Mouse (Mus musculus): ENCODE data around the gene Rhno1. TPM values are rescaled to one million over a fixed set of nuclear protein-coding genes. Genes with fewer than 3 reads are reported as not detected.
A peak's percentile ranks its signal among the peaks of the same experiment; 100 is the strongest.
"Not testable (repeated sequence)": the region's sequence is repeated elsewhere in the genome, so short reads cannot be mapped to it uniquely, and the experiment has no call there.

The Rhno1 gene
- polyA plus RNA-seq, 1 experiment from 2014 or later, result 138 TPM

DNA sequence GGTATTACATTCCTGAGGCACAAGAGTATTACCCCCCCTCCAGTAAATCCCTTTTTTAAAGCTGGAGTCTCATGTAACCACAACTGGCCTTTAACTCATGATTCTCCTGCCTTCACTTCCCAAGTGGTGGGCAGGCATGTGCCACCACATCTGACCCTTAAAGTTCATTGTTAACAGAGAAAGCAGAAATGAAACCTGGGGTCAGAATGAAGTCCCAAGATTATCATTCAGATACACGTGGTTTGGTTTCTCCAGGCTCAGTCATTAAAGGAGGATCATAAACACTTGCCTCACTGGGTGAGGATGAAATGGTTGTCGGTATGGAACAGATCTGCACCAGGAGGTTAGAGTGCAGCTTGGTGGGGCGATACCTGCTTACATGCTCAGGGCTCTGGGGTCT is 18.5 kb upstream of the Rhno1 start:
- Histone ChIP-seq H3K9me3 (replicated peaks) (no peaks in the 10 kb centered on the region), H3K4me1 (no peaks in the 10 kb centered on the region), H3K4me3 (no peak overlapping the region), H3K9ac (no peak overlapping the region), H3K27ac (no peak overlapping the region), H3K27me3 (no peaks in the 10 kb centered on the region), H3K4me2 (replicated peaks) (no peak overlapping the region), H3K36me3 (0 out of 2 replicates have a peak, but pooled peaks cover 6% of the 10 kb centered on the region)
- 84% methylated on average over 3 of the region's 3 CpGs for WGBS
- ATAC-seq (ENCODE audit: low FRiP score), result no peak

DNA sequence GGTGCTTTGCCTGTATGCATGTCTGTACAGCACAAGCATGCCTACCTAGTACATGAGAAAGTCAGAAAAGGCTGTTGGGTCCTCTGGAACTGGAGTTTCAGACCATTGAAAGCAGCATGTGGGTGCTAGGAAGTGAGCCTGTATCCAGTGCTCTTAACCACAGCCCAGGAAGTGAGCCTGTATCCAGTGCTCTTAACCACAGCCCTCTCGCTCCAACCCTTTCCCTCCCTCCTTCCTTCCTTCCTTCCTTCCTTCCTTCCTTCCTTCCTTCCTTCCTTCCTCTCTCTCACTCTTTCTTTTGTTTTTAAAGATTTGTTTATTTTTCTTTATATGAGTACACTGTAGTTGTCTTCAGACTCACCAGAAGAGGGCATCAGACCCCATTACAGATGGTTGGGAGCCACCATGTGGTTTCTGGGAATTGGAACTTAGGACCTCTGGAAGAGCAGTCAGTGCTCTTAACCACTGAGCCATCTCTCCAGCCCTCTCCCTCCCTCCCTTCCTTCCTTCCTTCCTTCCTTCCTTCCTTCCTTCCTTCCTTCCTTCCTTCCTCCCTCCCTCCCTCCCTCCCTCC is 18.0 kb upstream of the Rhno1 start:
- 86% methylated on average over 1 of the region's 1 CpGs for WGBS
- not testable (repeated sequence) for H3K27ac ChIP-seq; ATAC-seq (ENCODE audit: low FRiP score); H3K4me1 ChIP-seq; H3K4me3 ChIP-seq; H3K9ac ChIP-seq; H3K27me3 ChIP-seq; H3K36me3 ChIP-seq; H3K9me3 ChIP-seq (replicated peaks); H3K4me2 ChIP-seq (replicated peaks)

DNA sequence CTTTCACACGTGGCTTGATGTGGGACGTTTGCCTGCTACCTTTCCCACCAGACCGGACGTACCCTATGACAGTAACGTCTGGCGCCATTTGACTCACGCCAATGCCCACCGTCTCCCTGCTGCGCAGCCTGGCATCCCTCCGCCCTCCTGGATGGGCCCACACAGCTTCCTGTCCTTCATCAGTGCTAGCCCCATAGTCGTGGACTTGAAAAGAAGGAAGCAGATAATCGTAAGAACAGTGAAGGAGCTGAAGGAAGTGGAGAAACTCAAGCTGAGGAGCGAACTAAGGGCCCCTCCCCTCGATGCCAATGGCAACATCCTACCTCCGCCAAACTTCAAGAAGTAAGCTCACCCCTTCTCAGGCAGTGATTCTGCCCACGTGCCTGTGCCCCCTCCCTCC is 16.9 kb upstream of the Rhno1 start:
- Histone ChIP-seq H3K27ac (no peak overlapping the region), H3K4me3 (no peak overlapping the region), H3K4me2 (replicated peaks) (no peak overlapping the region), H3K27me3 (no peaks in the 10 kb centered on the region), H3K36me3 (0 out of 2 replicates have a peak, but pooled peaks cover 6% of the 10 kb centered on the region), H3K9ac (no peak overlapping the region), H3K9me3 (replicated peaks) (no peaks in the 10 kb centered on the region), H3K4me1 (peaks cover 7% of the 10 kb centered on the region)
- no peak for ATAC-seq (ENCODE audit: low FRiP score)
- 82% methylated on average over 16 of the region's 16 CpGs for WGBS

GRCm38 (mm10) chr6:128376371-128377085 is 13.8 kb upstream of the Rhno1 start:
- WGBS, result 91% methylated on average over 17 of the region's 17 CpGs

DNA sequence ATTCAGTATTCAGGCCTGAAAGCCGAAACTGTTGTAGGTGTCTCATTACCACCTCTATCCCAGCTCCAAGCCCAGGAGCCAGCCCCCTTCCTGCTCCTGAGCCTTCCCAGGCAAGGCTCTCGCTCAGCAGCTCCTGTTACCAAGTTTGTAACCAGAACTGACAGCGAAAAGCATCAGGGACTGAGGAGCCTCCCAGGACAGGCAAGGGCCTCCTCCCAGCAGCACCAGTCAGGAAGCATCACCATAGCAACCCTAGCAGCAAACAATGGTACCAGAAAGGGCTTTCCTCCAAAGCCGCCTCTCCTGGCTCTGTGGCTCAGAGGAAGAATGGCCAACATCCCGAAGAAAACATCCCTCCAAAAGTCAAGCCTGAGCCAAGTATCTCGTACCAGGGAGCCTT is 12.5 kb upstream of the Rhno1 start, which contains the start of the genes Tex52 and Gm44596:
Gene Tex52 (plus strand): TSS at position 265 of the 400 bp plus-strand sequence.
Gene Gm44596 (plus strand): TSS at position 312 of the 400 bp plus-strand sequence.
- H3K27me3 ChIP-seq, result no peaks in the 10 kb centered on the region
- H3K4me2 ChIP-seq (replicated peaks), result no peak within 1 kb of the TSS
- H3K36me3 ChIP-seq, result peaks cover 43% of the 10 kb centered on the region
- 15% methylated on average over 6 of the region's 6 CpGs for WGBS
- H3K27ac ChIP-seq, result peak within 1 kb of the TSS; percentile 70
- no peak within 1 kb of the TSS for H3K4me3 ChIP-seq
- ATAC-seq (ENCODE audit: low FRiP score), result peak; percentile 77
- no peaks in the 10 kb centered on the region for H3K9me3 ChIP-seq (replicated peaks)
- peaks cover 10% of the 10 kb centered on the region for H3K4me1 ChIP-seq
- H3K9ac ChIP-seq, result 0 out of 2 replicates have a peak within 1 kb of the TSS, but pooled peaks have one; percentile 13

More at GRCm38 (mm10) chr6:128376371-128377085, 13.8 kb upstream of the Rhno1 start:
- no peak for ATAC-seq (ENCODE audit: low FRiP score)
- Histone ChIP-seq H3K4me1 (peaks cover 10% of the 10 kb centered on the region), H3K4me2 (replicated peaks) (no peak overlapping the region), H3K36me3 (peaks cover 30% of the 10 kb centered on the region), H3K4me3 (no peak overlapping the region), H3K9me3 (replicated peaks) (no peaks in the 10 kb centered on the region), H3K27ac (no peak overlapping the region), H3K27me3 (no peaks in the 10 kb centered on the region), H3K9ac (no peak overlapping the region)

DNA sequence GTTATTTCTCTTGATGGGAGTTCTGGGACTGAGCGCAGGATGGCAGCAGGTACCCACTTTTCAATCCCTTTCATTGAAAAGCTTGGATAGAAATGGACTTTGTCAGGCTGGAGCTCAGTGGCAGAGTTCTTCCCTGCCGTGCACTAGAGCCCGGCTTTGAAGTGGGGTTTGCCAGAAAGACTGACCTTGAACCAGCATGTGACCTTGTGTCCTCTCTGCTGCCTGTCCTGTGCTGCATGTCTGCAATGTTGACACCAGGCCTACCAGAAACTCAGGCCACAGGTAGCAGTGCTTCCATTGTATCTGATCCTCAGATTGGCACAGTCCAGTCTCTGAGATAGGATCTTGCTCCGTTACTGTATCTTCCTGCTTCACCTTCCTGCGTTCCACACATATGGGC is 7.3 kb upstream of the Rhno1 start:
- ATAC-seq (ENCODE audit: low FRiP score), result no peak
- 92% methylated on average over 5 of the region's 5 CpGs for WGBS
- Histone ChIP-seq H3K9ac (no peak overlapping the region), H3K4me3 (no peak overlapping the region), H3K27ac (no peak overlapping the region), H3K36me3 (peaks cover 78% of the 10 kb centered on the region), H3K27me3 (no peaks in the 10 kb centered on the region), H3K4me1 (peaks cover 7% of the 10 kb centered on the region), H3K9me3 (replicated peaks) (no peaks in the 10 kb centered on the region), H3K4me2 (replicated peaks) (no peak overlapping the region)

DNA sequence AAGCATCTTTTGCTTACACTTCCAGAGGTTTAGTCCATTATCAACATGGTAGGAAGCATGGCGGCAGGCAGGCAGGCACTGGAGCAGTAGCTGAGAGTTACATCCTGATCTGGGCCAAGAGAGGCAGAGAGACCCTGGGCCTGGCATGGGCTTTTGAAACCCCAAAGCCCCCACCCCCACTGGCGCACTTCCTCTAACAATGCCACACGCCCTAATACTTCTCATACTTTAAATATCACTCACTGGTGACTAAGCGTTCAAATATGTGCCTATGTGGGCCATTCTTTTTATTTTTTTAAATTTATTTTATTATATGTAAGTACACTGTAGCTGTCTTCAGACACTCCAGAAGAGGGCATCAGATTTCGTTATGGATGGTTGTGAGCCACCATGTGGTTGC is 3.8 kb upstream of the Rhno1 start:
- H3K27me3 ChIP-seq, result no peaks in the 10 kb centered on the region
- no peak overlapping the region for H3K9ac ChIP-seq
- H3K4me3 ChIP-seq, result no peak overlapping the region
- no peak overlapping the region for H3K4me2 ChIP-seq (replicated peaks)
- peaks cover 53% of the 10 kb centered on the region for H3K36me3 ChIP-seq
- no peak for ATAC-seq (ENCODE audit: low FRiP score)
- H3K9me3 ChIP-seq (replicated peaks), result no peaks in the 10 kb centered on the region
- peaks cover 13% of the 10 kb centered on the region for H3K4me1 ChIP-seq
- 89% methylated on average over 5 of the region's 5 CpGs for WGBS
- no peak overlapping the region for H3K27ac ChIP-seq

DNA sequence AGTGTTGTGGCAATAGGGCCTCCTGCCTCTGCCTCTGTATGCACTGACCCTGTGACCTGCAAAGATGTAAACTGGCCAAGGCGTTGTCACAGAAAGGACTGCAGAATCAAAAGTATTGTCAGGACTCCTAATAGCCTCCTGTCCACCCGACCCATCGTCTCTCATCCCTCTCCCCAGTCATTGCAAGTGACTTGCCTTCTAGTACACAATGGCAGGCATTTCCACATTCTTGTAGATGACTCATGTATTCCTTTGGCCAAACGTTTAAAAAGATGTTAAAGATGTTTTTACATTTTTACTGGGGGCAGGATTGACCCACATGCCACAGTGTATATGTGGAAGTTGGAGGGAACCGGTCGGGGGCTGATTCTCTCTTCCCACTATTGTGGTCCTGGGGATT is 2.0 kb upstream of the Rhno1 start:
- no peak for ATAC-seq (ENCODE audit: low FRiP score)
- no peak overlapping the region for H3K27ac ChIP-seq
- peaks cover 27% of the 10 kb centered on the region for H3K4me1 ChIP-seq
- WGBS, result 73% methylated on average over 6 of the region's 6 CpGs
- no peak overlapping the region for H3K9ac ChIP-seq
- peaks cover 36% of the 10 kb centered on the region for H3K36me3 ChIP-seq
- no peak overlapping the region for H3K4me3 ChIP-seq
- H3K9me3 ChIP-seq (replicated peaks), result no peaks in the 10 kb centered on the region
- H3K4me2 ChIP-seq (replicated peaks), result no peak overlapping the region
- H3K27me3 ChIP-seq, result no peaks in the 10 kb centered on the region

DNA sequence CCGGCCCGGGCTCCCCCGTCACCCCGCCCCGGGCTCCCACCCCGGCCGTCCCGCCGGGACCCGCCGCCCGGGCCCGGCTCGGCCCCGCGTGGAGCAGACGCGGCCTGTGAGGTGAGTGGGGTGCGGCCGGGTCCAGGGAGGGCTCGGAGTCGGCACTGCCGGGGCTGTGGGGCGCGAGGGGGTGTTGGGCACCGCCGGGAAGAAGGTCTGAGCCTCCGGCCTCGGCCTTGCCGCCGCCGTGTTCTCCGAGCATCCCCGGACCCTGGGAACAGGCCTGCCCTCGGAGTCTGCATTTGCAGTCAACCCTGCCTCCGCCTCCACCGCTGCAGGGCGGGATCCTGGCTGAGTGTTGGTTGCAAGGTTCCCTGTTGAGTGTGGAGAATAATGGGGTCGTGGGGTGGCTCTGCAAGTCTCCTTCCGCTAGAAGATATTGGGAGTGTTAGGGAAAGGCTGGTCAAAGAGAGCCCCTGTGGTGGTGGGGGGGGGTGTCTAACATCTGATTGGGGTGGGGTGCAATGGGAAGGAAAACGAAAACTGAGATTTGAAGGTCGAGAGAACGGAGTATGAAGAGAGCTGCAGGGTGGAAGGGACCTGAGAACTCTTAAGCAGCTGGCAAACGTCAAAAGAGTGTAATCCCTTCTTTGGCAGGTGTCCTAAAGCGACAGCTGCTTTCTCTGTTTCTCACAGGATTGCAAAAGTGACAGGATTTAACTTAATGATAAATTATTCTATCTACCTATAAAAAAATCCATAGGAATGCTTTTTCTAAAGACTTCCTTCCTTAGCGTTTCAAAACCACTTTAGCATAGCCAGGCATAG is 505 bp upstream of the Rhno1 start:
- Histone ChIP-seq H3K9ac (peak overlapping the region; percentile 91), H3K36me3 (peaks cover 29% of the 10 kb centered on the region), H3K27ac (peak overlapping the region; percentile 93), H3K9me3 (replicated peaks) (no peaks in the 10 kb centered on the region), H3K4me1 (peaks cover 27% of the 10 kb centered on the region), H3K4me2 (replicated peaks) (peak overlapping the region; percentile 95), H3K4me3 (peak overlapping the region; percentile 89), H3K27me3 (no peaks in the 10 kb centered on the region)
- WGBS, result 1% methylated on average over 46 of the region's 46 CpGs
- ATAC-seq (ENCODE audit: low FRiP score), result no peak; the same call in none of the 2 replicates

DNA sequence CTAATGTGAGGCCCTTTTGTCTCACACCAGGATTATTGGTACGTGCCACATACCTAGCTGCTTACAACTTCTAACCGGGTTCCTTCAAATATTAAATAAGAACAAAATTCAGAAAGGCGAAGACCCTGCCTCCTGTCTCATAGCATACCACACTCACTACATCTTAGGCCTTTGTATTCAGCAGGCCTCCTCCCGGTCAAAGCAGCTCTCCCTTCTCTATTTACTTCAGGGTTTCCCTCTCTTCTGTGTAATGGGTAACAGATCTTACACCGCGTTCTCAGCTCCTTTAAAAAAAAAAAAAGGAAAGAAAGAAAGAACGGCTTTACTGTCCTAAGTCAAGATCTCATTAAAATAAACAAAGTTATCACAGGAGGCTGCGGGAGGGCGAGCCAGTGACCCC is 810 bp downstream of the Rhno1 start:
- H3K4me1 ChIP-seq, result peaks cover 27% of the 10 kb centered on the region
- no peak for ATAC-seq (ENCODE audit: low FRiP score)
- 21% methylated on average over 9 of the region's 9 CpGs for WGBS
- peak overlapping the region; percentile 95 for H3K4me2 ChIP-seq (replicated peaks)
- peaks cover 32% of the 10 kb centered on the region for H3K36me3 ChIP-seq
- no peaks in the 10 kb centered on the region for H3K9me3 ChIP-seq (replicated peaks)
- H3K9ac ChIP-seq, result peak overlapping the region; percentile 91
- H3K27me3 ChIP-seq, result no peaks in the 10 kb centered on the region
- peak overlapping the region; percentile 89 for H3K4me3 ChIP-seq
- H3K27ac ChIP-seq, result peak overlapping the region; percentile 93

DNA sequence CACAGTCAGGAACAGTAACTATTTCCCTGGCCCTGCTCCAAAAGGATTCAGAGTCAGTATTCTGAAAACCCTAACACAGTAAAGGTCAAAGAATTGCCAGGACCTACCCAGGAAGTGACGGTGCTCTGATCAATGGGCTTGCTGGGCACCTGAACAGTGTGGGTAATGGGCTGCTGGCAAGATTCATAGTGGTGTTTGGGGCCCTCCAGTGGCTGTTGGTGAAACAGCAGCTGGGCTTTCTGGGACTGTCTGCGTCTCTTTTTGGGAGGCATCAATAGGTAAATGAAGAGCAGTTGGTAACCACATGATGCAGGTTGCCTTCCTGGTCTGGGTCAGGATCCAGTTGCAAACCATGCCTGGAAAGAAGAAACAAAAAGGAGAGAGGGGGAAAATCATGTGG is 3.7 kb downstream of the Rhno1 start:
- 15% methylated on average over 2 of the region's 2 CpGs for WGBS
- Histone ChIP-seq H3K4me1 (peaks cover 35% of the 10 kb centered on the region), H3K9me3 (replicated peaks) (no peaks in the 10 kb centered on the region), H3K4me2 (replicated peaks) (no peak overlapping the region), H3K36me3 (peaks cover 21% of the 10 kb centered on the region), H3K27ac (no peak overlapping the region), H3K27me3 (no peaks in the 10 kb centered on the region), H3K9ac (no peak overlapping the region), H3K4me3 (no peak overlapping the region)
- no peak for ATAC-seq (ENCODE audit: low FRiP score)

GRCm38 (mm10) chr6:128355726-128356416 is 6.8 kb downstream of the Rhno1 start, which contains the start of gene Tulp3:
Gene Tulp3 (minus strand): TSS chr6:128355851.
- Histone ChIP-seq H3K36me3 (peaks cover 23% of the 10 kb centered on the region), H3K9me3 (replicated peaks) (no peaks in the 10 kb centered on the region), H3K27me3 (no peaks in the 10 kb centered on the region), H3K4me3 (peak within 1 kb of the TSS; percentile 81), H3K4me2 (replicated peaks) (peak within 1 kb of the TSS; percentile 71), H3K9ac (peak within 1 kb of the TSS; percentile 85), H3K27ac (peak within 1 kb of the TSS; percentile 91), H3K4me1 (peaks cover 23% of the 10 kb centered on the region)
- WGBS, result under 1% methylated on average over 42 of the region's 42 CpGs
- peak; percentile 99 for ATAC-seq (ENCODE audit: low FRiP score)
